Mouse (Mus musculus): ENCODE measurements around the gene Sox10. TPM values are rescaled to one million over a fixed set of nuclear protein-coding genes. Genes with fewer than 3 reads are reported as not detected.

Sox10 gene
- polyA plus RNA-seq, 1 experiment from 2014 or later: 0.45 TPM

DNA sequence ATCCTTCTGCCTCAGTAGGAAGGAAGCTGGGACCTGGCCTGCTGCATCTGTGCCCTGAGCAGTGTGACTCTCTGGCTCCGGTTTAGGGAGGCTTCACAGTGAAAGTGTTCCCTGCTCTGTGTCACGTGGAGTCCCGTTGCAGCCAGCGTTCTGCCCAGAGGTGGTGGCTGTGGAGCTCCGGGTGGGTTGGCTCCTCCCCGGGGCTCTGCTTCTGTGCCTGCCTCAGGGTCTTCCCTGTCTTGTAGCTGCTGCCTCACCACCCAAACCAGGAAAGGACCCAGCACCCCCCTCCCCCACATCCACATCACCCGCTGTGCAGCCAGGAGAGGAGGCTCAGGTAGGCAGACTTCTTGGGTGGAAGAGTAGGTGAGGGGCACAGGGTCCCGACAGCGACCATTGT, 45.5 kb downstream of the Sox10 start:
- Histone ChIP-seq H3K27me3 (no peaks in the 10 kb centered on the region), H3K36me3 (ENCODE audit: poor library complexity, severe bottlenecking) (peaks cover 50% of the 10 kb centered on the region), H3K4me1 (no peaks in the 10 kb centered on the region), H3K4me3 (no peak overlapping the region), H3K9ac (no peak overlapping the region), H3K27ac (no peak overlapping the region), H3K9me3 (replicated peaks) (no peaks in the 10 kb centered on the region), H3K4me2 (no peak overlapping the region)
- no peak for ATAC-seq
- WGBS: 88% methylated on average over 9 of the region's 9 CpGs

- H3K4me3 ChIP-seq: no peak overlapping the region
- peaks cover 29% of the 10 kb centered on the region; the same call in 1 of the 2 replicates for H3K36me3 ChIP-seq (ENCODE audit: poor library complexity, severe bottlenecking)
- H3K27ac ChIP-seq: no peak overlapping the region
- no peaks in the 10 kb centered on the region for H3K27me3 ChIP-seq
- ATAC-seq: no peak
- WGBS: 74% methylated on average over 5 of the region's 5 CpGs
- peaks cover 15% of the 10 kb centered on the region for H3K4me1 ChIP-seq
- H3K4me2 ChIP-seq: no peak overlapping the region
- H3K9ac ChIP-seq: no peak overlapping the region
- H3K9me3 ChIP-seq (replicated peaks): no peaks in the 10 kb centered on the region
Measured at GRCm38 (mm10) chr15:79115276-79115675, 49.8 kb downstream of the Sox10 start.

- Histone ChIP-seq H3K4me2 (no peak overlapping the region), H3K9ac (no peak overlapping the region), H3K36me3 (ENCODE audit: poor library complexity, severe bottlenecking) (peaks cover 9% of the 10 kb centered on the region; the same call in 1 of the 2 replicates), H3K9me3 (replicated peaks) (no peaks in the 10 kb centered on the region), H3K4me1 (peaks cover 34% of the 10 kb centered on the region), H3K27ac (no peak overlapping the region), H3K4me3 (no peak overlapping the region), H3K27me3 (no peaks in the 10 kb centered on the region; the same call in 1 of the 2 replicates)
- no peak for ATAC-seq
- WGBS: 70% methylated on average over 4 of the region's 4 CpGs
Measured at GRCm38 (mm10) chr15:79111774-79112173, 53.3 kb downstream of the Sox10 start.

DNA sequence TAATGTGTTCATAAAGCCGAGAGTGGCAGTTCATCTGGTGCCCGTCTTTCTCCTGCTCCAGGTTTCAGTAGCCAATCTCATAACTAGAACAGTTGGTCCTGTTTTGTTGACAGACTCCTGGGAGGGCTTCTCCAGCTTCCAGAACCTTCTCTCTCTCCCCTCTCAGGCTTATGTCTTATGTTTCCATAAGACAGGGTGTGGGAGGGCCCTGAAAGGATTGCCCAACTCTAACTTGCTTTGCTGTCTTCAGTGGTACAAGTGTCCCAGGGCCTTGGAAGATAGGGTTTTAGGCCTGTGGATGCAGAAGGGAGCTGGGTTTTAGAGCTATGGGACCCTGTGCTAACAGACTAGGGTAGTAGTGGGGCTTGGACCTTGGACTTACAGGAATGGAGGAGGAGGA, 54.5 kb downstream of the Sox10 start:
- 66% methylated on average over 2 of the region's 2 CpGs for WGBS
- H3K4me3 ChIP-seq: peak overlapping the region; percentile 90

DNA sequence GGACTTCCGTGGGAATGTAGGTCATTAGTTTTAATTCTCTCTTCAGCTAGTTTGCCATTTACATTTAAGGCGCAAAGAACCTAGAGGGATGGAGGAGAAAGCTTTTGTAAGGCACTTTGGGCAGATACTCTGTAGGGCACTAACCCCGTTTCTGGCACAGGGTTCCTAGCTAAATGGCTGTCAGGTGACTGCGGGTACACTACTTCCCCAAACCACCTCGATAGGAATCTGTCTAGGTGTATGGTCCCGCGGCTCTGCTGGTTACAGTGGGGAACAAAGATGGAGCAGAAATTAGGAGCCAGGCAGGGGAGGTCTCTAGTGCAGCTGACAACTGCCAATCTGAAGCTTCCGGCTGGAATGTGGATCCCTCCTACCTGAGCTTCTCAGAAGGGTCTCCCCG, 55.0 kb downstream of the Sox10 start:
- Histone ChIP-seq H3K4me3 (peak overlapping the region; percentile 90), H3K9ac (peak overlapping the region; percentile 89), H3K27ac (no peak overlapping the region)

More for the DNA sequence above, 54.5 kb downstream of the Sox10 start:
- H3K27ac ChIP-seq: no peak overlapping the region
- H3K9ac ChIP-seq: peak overlapping the region; percentile 89
- peaks cover 2% of the 10 kb centered on the region; the same call in 1 of the 2 replicates for H3K27me3 ChIP-seq
- H3K4me1 ChIP-seq: peaks cover 34% of the 10 kb centered on the region
- H3K4me2 ChIP-seq: peak overlapping the region; percentile 96
- H3K9me3 ChIP-seq (replicated peaks): no peaks in the 10 kb centered on the region
- peaks cover 6% of the 10 kb centered on the region; the same call in 1 of the 2 replicates for H3K36me3 ChIP-seq (ENCODE audit: poor library complexity, severe bottlenecking)
- no peak for ATAC-seq

DNA sequence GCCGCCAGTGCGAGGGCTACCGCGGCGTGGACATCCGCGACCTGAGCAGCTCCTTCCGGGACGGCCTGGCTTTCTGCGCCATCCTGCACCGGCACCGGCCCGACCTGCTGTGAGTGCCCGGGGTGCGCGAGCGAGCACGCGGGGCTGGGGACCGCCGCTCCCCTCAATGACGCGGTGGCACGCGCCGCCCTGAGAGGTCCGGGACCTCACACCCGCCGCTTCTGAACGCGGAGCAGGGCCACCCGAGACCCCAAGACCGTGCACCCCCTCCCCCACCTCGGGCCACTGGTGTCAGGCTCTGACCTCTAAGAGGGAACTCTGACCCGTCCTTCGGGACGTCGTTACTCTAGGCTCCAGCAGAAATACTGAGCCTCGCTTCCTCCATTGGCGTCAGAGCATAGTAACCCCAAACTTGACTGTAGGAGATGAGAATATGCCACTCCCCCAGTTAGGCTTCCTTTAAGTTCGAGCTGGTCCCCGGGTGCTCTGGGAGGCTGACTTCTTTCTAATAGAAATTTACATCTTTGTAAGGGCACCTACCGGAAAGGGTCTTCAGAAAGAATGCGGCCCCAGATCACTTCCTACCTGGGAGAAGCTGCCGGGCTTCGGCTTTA, 55.6 kb downstream of the Sox10 start:
- peak overlapping the region; percentile 96 for H3K4me2 ChIP-seq
- H3K36me3 ChIP-seq (ENCODE audit: poor library complexity, severe bottlenecking): no peaks in the 10 kb centered on the region
- peak; percentile 71 for ATAC-seq
- H3K4me3 ChIP-seq: peak overlapping the region; percentile 90
- H3K9me3 ChIP-seq (replicated peaks): no peaks in the 10 kb centered on the region
- peaks cover 34% of the 10 kb centered on the region for H3K4me1 ChIP-seq
- peak overlapping the region; percentile 89 for H3K9ac ChIP-seq
- peak overlapping the region; percentile 51 for H3K27ac ChIP-seq
- under 1% methylated on average over 41 of the region's 46 CpGs for WGBS
- peaks cover 2% of the 10 kb centered on the region; the same call in 1 of the 2 replicates for H3K27me3 ChIP-seq

More for the DNA sequence above, 55.0 kb downstream of the Sox10 start:
- peak overlapping the region; percentile 96 for H3K4me2 ChIP-seq
- peaks cover 2% of the 10 kb centered on the region; the same call in 1 of the 2 replicates for H3K27me3 ChIP-seq
- ATAC-seq: no peak
- 22% methylated on average over 9 of the region's 9 CpGs for WGBS
- H3K4me1 ChIP-seq: peaks cover 34% of the 10 kb centered on the region
- no peaks in the 10 kb centered on the region for H3K9me3 ChIP-seq (replicated peaks)
- H3K36me3 ChIP-seq (ENCODE audit: poor library complexity, severe bottlenecking): peaks cover 1% of the 10 kb centered on the region; the same call in 1 of the 2 replicates

DNA sequence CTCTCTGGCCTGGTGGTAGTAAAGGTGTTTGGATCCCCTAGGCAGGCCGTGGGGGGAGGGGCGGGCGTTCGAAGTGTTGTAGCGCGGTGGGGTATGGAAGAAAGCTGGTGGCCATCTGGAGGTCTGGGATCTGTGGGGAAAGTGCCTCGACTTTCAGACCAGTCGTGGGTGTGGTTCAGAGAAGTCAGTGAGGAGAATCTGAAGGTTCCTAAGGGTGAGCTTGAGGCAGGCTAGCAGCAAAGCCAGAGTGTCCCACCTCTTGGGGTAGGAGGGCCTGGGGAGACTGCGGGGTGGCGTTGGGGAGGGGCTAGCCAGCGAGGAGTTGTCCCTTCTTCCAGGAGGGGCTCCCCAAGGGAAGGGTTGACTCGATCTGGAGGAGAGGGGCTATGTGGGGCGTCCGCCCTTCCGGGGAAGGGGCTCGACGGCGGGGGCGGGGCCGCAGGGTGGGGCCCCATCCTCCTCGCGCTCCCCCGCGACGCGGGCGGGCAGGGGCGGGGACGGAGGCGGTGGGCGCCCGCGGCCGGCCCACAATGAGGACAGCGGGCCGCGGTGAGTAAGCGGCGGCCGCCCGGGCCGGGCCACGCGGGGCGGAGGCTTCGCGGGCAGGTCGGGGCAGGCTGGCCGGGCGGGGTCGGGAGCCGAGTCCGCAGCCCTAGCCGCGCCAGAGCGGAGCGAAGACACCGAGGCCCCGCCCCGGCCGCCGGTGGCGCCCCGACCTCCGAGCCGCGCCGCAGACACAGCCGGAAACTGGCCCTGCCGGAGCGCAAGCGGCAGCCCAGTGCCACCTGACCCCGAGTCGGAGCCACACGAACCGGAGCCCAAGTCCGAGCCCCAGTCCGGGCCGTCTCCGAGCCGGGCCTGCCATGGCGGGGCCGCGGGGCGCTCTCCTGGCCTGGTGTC, 56.4 kb downstream of the Sox10 start, which contains the start of gene Micall1:
Micall1 (plus strand) TSS at position 478 of the 900 bp plus-strand sequence.
- Histone ChIP-seq H3K4me3 (peak within 1 kb of the TSS; percentile 90), H3K27me3 (peaks cover 2% of the 10 kb centered on the region; the same call in 1 of the 2 replicates), H3K4me2 (peak within 1 kb of the TSS; percentile 96), H3K27ac (peak within 1 kb of the TSS; percentile 51), H3K9me3 (replicated peaks) (no peaks in the 10 kb centered on the region), H3K36me3 (ENCODE audit: poor library complexity, severe bottlenecking) (no peaks in the 10 kb centered on the region), H3K9ac (peak within 1 kb of the TSS; percentile 89), H3K4me1 (peaks cover 34% of the 10 kb centered on the region)
- ATAC-seq: peak; percentile 79
- under 1% methylated on average over 66 of the region's 85 CpGs for WGBS

DNA sequence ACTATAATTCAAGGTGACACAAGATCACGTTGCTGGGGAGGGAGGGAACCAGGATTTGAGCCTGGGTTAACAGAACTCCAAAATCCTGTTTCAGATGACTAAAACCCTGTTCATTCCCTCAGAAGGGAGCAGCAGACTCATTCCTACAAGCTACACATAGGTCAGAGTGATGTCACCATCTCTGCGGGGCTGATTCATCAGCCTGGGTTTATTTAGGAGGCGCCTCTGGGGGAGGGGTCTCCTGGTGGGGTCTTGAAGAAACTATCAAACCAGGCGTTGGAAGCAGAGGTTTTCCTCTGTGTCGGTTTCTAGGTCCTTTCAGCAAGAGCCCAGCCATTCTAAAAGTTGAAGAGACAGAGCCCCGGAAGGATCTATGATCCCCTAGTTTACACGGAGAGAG, 57.1 kb downstream of the Sox10 start:
- no peak overlapping the region for H3K4me3 ChIP-seq

DNA sequence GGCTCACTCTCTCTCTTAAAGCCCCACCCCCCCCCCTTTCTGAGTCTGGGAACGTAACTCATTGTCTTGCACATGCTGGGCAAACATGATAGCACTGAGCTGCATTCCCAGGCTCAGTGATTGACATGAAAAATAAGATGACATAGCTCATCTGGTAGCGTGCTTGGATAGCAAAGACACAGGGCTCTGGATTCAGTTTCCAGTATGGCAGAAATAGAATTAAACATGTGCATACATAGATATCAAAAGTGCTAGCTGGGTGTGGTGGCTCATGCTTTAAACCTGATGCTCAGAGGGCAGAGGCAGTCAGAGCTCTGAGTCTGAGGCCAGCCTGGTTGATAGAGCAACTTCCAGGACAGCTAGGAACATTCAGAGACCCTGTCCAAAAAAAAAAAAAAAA, 59.2 kb downstream of the Sox10 start:
- Histone ChIP-seq H3K9ac (no peak overlapping the region), H3K9me3 (replicated peaks) (no peaks in the 10 kb centered on the region), H3K27me3 (peaks cover 2% of the 10 kb centered on the region; the same call in 1 of the 2 replicates), H3K4me3 (no peak overlapping the region), H3K4me1 (peaks cover 24% of the 10 kb centered on the region), H3K4me2 (no peak overlapping the region), H3K36me3 (ENCODE audit: poor library complexity, severe bottlenecking) (no peaks in the 10 kb centered on the region), H3K27ac (no peak overlapping the region)
- 51% methylated on average over 2 of the region's 2 CpGs for WGBS
- no peak for ATAC-seq

More for the DNA sequence above, 57.1 kb downstream of the Sox10 start:
- no peaks in the 10 kb centered on the region for H3K36me3 ChIP-seq (ENCODE audit: poor library complexity, severe bottlenecking)
- H3K27ac ChIP-seq: no peak overlapping the region
- peak overlapping the region; percentile 96 for H3K4me2 ChIP-seq
- H3K27me3 ChIP-seq: peaks cover 2% of the 10 kb centered on the region; the same call in 1 of the 2 replicates
- H3K9ac ChIP-seq: no peak overlapping the region
- ATAC-seq: no peak
- peaks cover 34% of the 10 kb centered on the region for H3K4me1 ChIP-seq
- WGBS: 30% methylated on average over 7 of the region's 7 CpGs
- H3K9me3 ChIP-seq (replicated peaks): no peaks in the 10 kb centered on the region

Other genes starting within 250 kb of the Sox10 start
- gene Lgals1, start 238.5 kb downstream of the Sox10 start, polyA plus RNA-seq (2015; fragmentation: Nextera tagmentation; extraction: Ambion mirVana): 91.7 and 110 TPM in 2 replicates
- 50.3 and 59.3 TPM in 2 replicates for gene Nol12, start 230.3 kb downstream of the Sox10 start, polyA plus RNA-seq (2015; fragmentation: Nextera tagmentation; extraction: Ambion mirVana)
- 35.6 and 39.2 TPM in 2 replicates for gene Triobp, start 217.5 kb downstream of the Sox10 start, polyA plus RNA-seq (2015; fragmentation: Nextera tagmentation; extraction: Ambion mirVana)
- gene H1f0, start 136.8 kb downstream of the Sox10 start, polyA plus RNA-seq (2015; fragmentation: Nextera tagmentation; extraction: Ambion mirVana): 546 and 569 TPM in 2 replicates
- not detected in 2 replicates for gene Galr3, start 123.4 kb downstream of the Sox10 start, polyA plus RNA-seq (2015; fragmentation: Nextera tagmentation; extraction: Ambion mirVana)
- 53.0 and 53.9 TPM in 2 replicates for gene Ankrd54, start 102.3 kb downstream of the Sox10 start, polyA plus RNA-seq (2015; fragmentation: Nextera tagmentation; extraction: Ambion mirVana)
- gene Eif3l, start 90.1 kb downstream of the Sox10 start, polyA plus RNA-seq (2015; fragmentation: Nextera tagmentation; extraction: Ambion mirVana): 207 and 215 TPM in 2 replicates
- 5.4 and 6.5 TPM in 2 replicates for gene Micall1, start 56.3 kb downstream of the Sox10 start, polyA plus RNA-seq (2015; fragmentation: Nextera tagmentation; extraction: Ambion mirVana)
- gene Polr2f, start 24.2 kb downstream of the Sox10 start, polyA plus RNA-seq (2015; fragmentation: Nextera tagmentation; extraction: Ambion mirVana): 300 and 353 TPM in 2 replicates
- 12.1 and 13.7 TPM in 2 replicates for gene 1700088E04Rik, start 24.0 kb downstream of the Sox10 start, polyA plus RNA-seq (2015; fragmentation: Nextera tagmentation; extraction: Ambion mirVana)
- gene Pick1, start 63.9 kb upstream of the Sox10 start, polyA plus RNA-seq (2015; fragmentation: Nextera tagmentation; extraction: Ambion mirVana): 68.1 and 74.3 TPM in 2 replicates
- 0.96 and 1.3 TPM in 2 replicates for gene Gm49486, start 64.2 kb upstream of the Sox10 start, polyA plus RNA-seq (2015; fragmentation: Nextera tagmentation; extraction: Ambion mirVana)
- 0.09 and 0.39 TPM in 2 replicates for gene Slc16a8, start 89.5 kb upstream of the Sox10 start, polyA plus RNA-seq (2015; fragmentation: Nextera tagmentation; extraction: Ambion mirVana)
- 0.63 and 2.1 TPM in 2 replicates for gene Baiap2l2, start 120.3 kb upstream of the Sox10 start, polyA plus RNA-seq (2015; fragmentation: Nextera tagmentation; extraction: Ambion mirVana)
- gene Pla2g6, start 163.2 kb upstream of the Sox10 start, polyA plus RNA-seq (2015; fragmentation: Nextera tagmentation; extraction: Ambion mirVana): 24.9 and 29.6 TPM in 2 replicates
- 1.2 and 1.3 TPM in 2 replicates for gene Maff, start 181.4 kb upstream of the Sox10 start, polyA plus RNA-seq (2015; fragmentation: Nextera tagmentation; extraction: Ambion mirVana)
- gene Tmem184b, start 238.3 kb upstream of the Sox10 start, polyA plus RNA-seq (2015; fragmentation: Nextera tagmentation; extraction: Ambion mirVana): 29.4 and 31.3 TPM in 2 replicates